Comparison of ENCODE assay signal across 9 mouse cellular contexts in genomic region chr17:35320327-35321081, GRCm38 (mm10). TPM values are rescaled to one million over a fixed set of nuclear protein-coding genes. Genes with fewer than 3 reads are reported as not detected.
DNase-seq lines count a peak whose midpoint lies in the region; ATAC-seq and TF ChIP-seq lines count a peak whose summit lies in the region.
"Had no signal": no experiment of that assay in that cellular context is flagged by ENCODE, and none has a peak within 500 bp of the region (broad histone marks: within the 10 kb centered on the region; RNA-seq: fewer than 3 reads in every experiment).

TSS of gene H2-Q1 (plus strand) at chr17:35320405.

- DNase-seq in spleen, adult 2 months (ENCODE audit: low read depth in 1 of 2, low spot score in 2 of 2): no peak
- no peak for DNase-seq in spleen, postnatal 14 days (ENCODE audit: low spot score in 2 of 2)
- no peak for DNase-seq in layer of hippocampus, postnatal 10 days (ENCODE audit: low spot score in 2 of 2)
- no peak for DNase-seq in layer of hippocampus, adult 9-11 months
- no peak for DNase-seq in kidney, postnatal 4 days
- DNase-seq: lung, adult 18-20 months had no signal

- no peak for TF ChIP-seq POLR2A in spleen, adult 2 months (IDR thresholded peaks at IDR 0.05; ENCODE audit: low read depth, low read length)

- peaks cover 10% of the 10 kb centered on the region; the same call in 1 of the 2 replicates for H3K27me3 ChIP-seq in spleen, adult 2 months (ENCODE audit: control insufficient read depth, insufficient read depth, low read length)
- peaks cover 58% of the 10 kb centered on the region for H3K27me3 ChIP-seq in forebrain, embryonic 12.5 days
- peaks cover 52% of the 10 kb centered on the region for H3K27me3 ChIP-seq in limb, embryonic 15.5 days
- peaks cover 14% of the 10 kb centered on the region; the same call in 1 of the 2 replicates for H3K27me3 ChIP-seq in stomach, embryonic 14.5 days (ENCODE audit: control insufficient read depth, insufficient read depth, low read length)

- peak within 1 kb of the TSS; percentile 24; the same call in 1 of the 2 replicates for H3K4me3 ChIP-seq in spleen, adult 2 months (ENCODE audit: extremely low read depth, insufficient read depth, insufficient read length)
- H3K4me3 ChIP-seq in forebrain, embryonic 12.5 days (replicated peaks): peak within 1 kb of the TSS; percentile 37
- H3K4me3 ChIP-seq in limb, embryonic 15.5 days: peak within 1 kb of the TSS; percentile 35
- peak within 1 kb of the TSS; percentile 32 for H3K4me3 ChIP-seq in stomach, embryonic 14.5 days (ENCODE audit: low read depth, low read length)

- H3K27ac ChIP-seq in spleen, adult 2 months (ENCODE audit: insufficient read depth, low read length): no peak within 1 kb of the TSS
- no peak within 1 kb of the TSS for H3K27ac ChIP-seq in forebrain, embryonic 12.5 days
- H3K27ac ChIP-seq in limb, embryonic 15.5 days: no peak within 1 kb of the TSS
- H3K27ac ChIP-seq in stomach, embryonic 14.5 days (ENCODE audit: low read length): no peak within 1 kb of the TSS

- TF ChIP-seq CTCF in spleen, adult 2 months (IDR thresholded peaks at IDR 0.05; ENCODE audit: extremely low read depth, insufficient read depth, insufficient read length, insufficient replicate concordance): no peak

- no peaks in the 10 kb centered on the region for H3K9me3 ChIP-seq in forebrain, embryonic 12.5 days
- no peaks in the 10 kb centered on the region for H3K9me3 ChIP-seq in limb, embryonic 15.5 days
- no peaks in the 10 kb centered on the region for H3K9me3 ChIP-seq in stomach, embryonic 14.5 days (ENCODE audit: control insufficient read depth, low read depth, low read length)

- no peaks in the 10 kb centered on the region for H3K36me3 ChIP-seq in spleen, adult 2 months (ENCODE audit: control insufficient read depth, insufficient read depth, low read length)
- no peaks in the 10 kb centered on the region for H3K36me3 ChIP-seq in forebrain, embryonic 12.5 days (replicated peaks)
- no peaks in the 10 kb centered on the region for H3K36me3 ChIP-seq in limb, embryonic 15.5 days
- no peaks in the 10 kb centered on the region for H3K36me3 ChIP-seq in stomach, embryonic 14.5 days (ENCODE audit: control insufficient read depth, insufficient read depth, low read length)

- no peak for ATAC-seq in forebrain, embryonic 12.5 days (ENCODE audit: low FRiP score)
- no peak for ATAC-seq in limb, embryonic 15.5 days (ENCODE audit: insufficient number of reproducible peaks, low FRiP score, low TSS enrichment, low read depth)
- no peak for ATAC-seq in stomach, embryonic 14.5 days (ENCODE audit: insufficient number of reproducible peaks, insufficient read depth, low FRiP score, low read depth)

- peaks cover 4% of the 10 kb centered on the region; the same call in 1 of the 2 replicates for H3K4me1 ChIP-seq in spleen, adult 2 months (ENCODE audit: control insufficient read depth, insufficient read depth, insufficient read length)
- H3K4me1 ChIP-seq in forebrain, embryonic 12.5 days: peaks cover 9% of the 10 kb centered on the region
- peaks cover 10% of the 10 kb centered on the region for H3K4me1 ChIP-seq in limb, embryonic 15.5 days
- H3K4me1 ChIP-seq in stomach, embryonic 14.5 days (ENCODE audit: control insufficient read depth, insufficient read depth, low read length): peaks cover 9% of the 10 kb centered on the region; the same call in 1 of the 2 replicates

- peak within 1 kb of the TSS; percentile 64 for H3K4me2 ChIP-seq in forebrain, embryonic 12.5 days
- H3K4me2 ChIP-seq in limb, embryonic 15.5 days: peak within 1 kb of the TSS; percentile 56
- peak within 1 kb of the TSS; percentile 54 for H3K4me2 ChIP-seq in stomach, embryonic 14.5 days (replicated peaks; ENCODE audit: low read depth, low read length)

- WGBS in spleen, adult 2 months: 5% methylated on average over 55 of the region's 55 CpGs
- 1% methylated on average over 55 of the region's 55 CpGs for WGBS in forebrain, embryonic 12.5 days
- 1% methylated on average over 47 of the region's 55 CpGs for WGBS in limb, embryonic 15.5 days
- under 1% methylated on average over 55 of the region's 55 CpGs for WGBS in stomach, embryonic 14.5 days

- peak within 1 kb of the TSS; percentile 45 for H3K9ac ChIP-seq in forebrain, embryonic 12.5 days
- H3K9ac ChIP-seq in limb, embryonic 15.5 days: no peak within 1 kb of the TSS
- H3K9ac ChIP-seq in stomach, embryonic 14.5 days (replicated peaks; ENCODE audit: low read depth, low read length): no peak within 1 kb of the TSS

RNA-seq across cellular contexts. Expression of gene H2-Q1, which starts in this region (rescaled TPM):
- not detected in 2 replicates for polyA plus RNA-seq in spleen, adult 2 months (2012; rRNA removed)
- polyA plus RNA-seq in forebrain, embryonic 12.5 days (2016; fragmentation: Nextera tagmentation; extraction: Ambion mirVana): not detected in 2 replicates
- not detected in 2 replicates for polyA plus RNA-seq in limb, embryonic 15.5 days (2015; fragmentation: Nextera tagmentation; extraction: Ambion mirVana)
- 0.49 and 0.60 TPM in 2 replicates for polyA plus RNA-seq in stomach, embryonic 14.5 days (2014; fragmentation: Nextera tagmentation; extraction: Ambion mirVana)
- under 1 TPM in 1 of 2 experiments, not detected in 1; 0.74 TPM for total RNA-seq in layer of hippocampus, postnatal 10 days (2021)
